Mouse (Mus musculus) stomach, embryonic 16.5 days (tissue): ENCODE results near the gene Kifap3. TPM values are rescaled to one million over a fixed set of nuclear protein-coding genes. Genes with fewer than 3 reads are reported as not detected.

ENCODE experiments used
- ATAC-seq: fragments of 200-750 bp; cut with Nextera tagmentation; 2 replicates; pipeline ENCODE4 v1.8.0; 2017; ENCODE audit warnings: moderate number of reproducible peaks, moderate TSS enrichment; ENCODE audit not compliant: insufficient read depth, low FRiP score
- H3K27ac ChIP-seq: fragments of 300-500 bp; sonication (generic); 2 replicates; pipeline ENCODE4 v1.5.1; 2014; ENCODE audit warnings: low read length
- H3K27me3 ChIP-seq: fragments of 300-500 bp; sonication (generic); 2 replicates; pipeline ENCODE4 v1.6.1; 2014; ENCODE audit warnings: low read length, control low read depth, mixed read lengths; ENCODE audit not compliant: control insufficient read depth, insufficient read depth
- H3K36me3 ChIP-seq: fragments of 300-500 bp; sonication (generic); 2 replicates; pipeline ENCODE4 v1.6.1; 2014; ENCODE audit warnings: low read length; ENCODE audit not compliant: control insufficient read depth, insufficient read depth
- H3K4me1 ChIP-seq: fragments of 300-500 bp; sonication (generic); 2 replicates; pipeline ENCODE4 v1.6.1; 2014; ENCODE audit warnings: low read length, control low read depth, mixed read lengths; ENCODE audit not compliant: control insufficient read depth, insufficient read depth
- H3K4me2 ChIP-seq: fragments of 300-500 bp; sonication (generic); 2 replicates; pipeline ENCODE4 v1.6.1; 2014; ENCODE audit warnings: low read depth, low read length, mixed read lengths
- H3K4me3 ChIP-seq: fragments of 300-500 bp; sonication (generic); replicated peaks from 2 replicates; pipeline ENCODE4 v1.5.1; 2014; ENCODE audit warnings: mild to moderate bottlenecking, low read length
- H3K9ac ChIP-seq: fragments of 300-500 bp; sonication (generic); 2 replicates; pipeline ENCODE4 v1.6.1; 2014; ENCODE audit warnings: low read length
- H3K9me3 ChIP-seq: fragments of 300-500 bp; sonication (generic); replicated peaks from 2 replicates; pipeline ENCODE4 v1.6.1; 2016; ENCODE audit warnings: low read length, control low read depth; ENCODE audit not compliant: control insufficient read depth
- WGBS: fragments of 180-500 bp; shearing (Covaris S2); extraction: QIAGEN DNeasy Blood & Tissue Kit; methylation state at CpG from one replicate; pipeline ENCODE4 v1.1.7; 2014; 5-methylcytosine and 5-hydroxymethylcytosine counted together
- polyA plus RNA-seq: library from polyadenylated mRNA; unstranded; fragments of >200 nt; fragmentation: Nextera tagmentation; extraction: Ambion mirVana; gene quantifications from 2 replicates; pipeline ENCODE4 v1.2.1, GENCODE M21; 2015

The Kifap3 gene
- polyA plus RNA-seq, 1 experiment from 2014 or later, result 27.5 TPM

GRCm38 (mm10) chr1:163929636-163930457 is 150.5 kb downstream of the Kifap3 start:
- Histone ChIP-seq H3K4me1 (peaks cover 7% of the 10 kb centered on the region), H3K9ac (peak overlapping the region; percentile 93), H3K27ac (peak overlapping the region; percentile 87; the same call in 1 of the 2 replicates), H3K27me3 (no peaks in the 10 kb centered on the region), H3K4me2 (peak overlapping the region; percentile 57), H3K36me3 (0 out of 2 replicates have a peak, but pooled peaks cover 5% of the 10 kb centered on the region), H3K4me3 (peak overlapping the region; percentile 92), H3K9me3 (no peaks in the 10 kb centered on the region)
- peak; percentile 93 for ATAC-seq
- under 1% methylated on average over 76 of the region's 77 CpGs for WGBS

GRCm38 (mm10) chr1:163930458-163930794 is 151.0 kb downstream of the Kifap3 start:
- Histone ChIP-seq H3K4me2 (peak overlapping the region; percentile 57), H3K9me3 (no peaks in the 10 kb centered on the region), H3K9ac (peak overlapping the region; percentile 93), H3K27me3 (no peaks in the 10 kb centered on the region), H3K4me1 (peaks cover 7% of the 10 kb centered on the region), H3K27ac (peak overlapping the region; percentile 87; the same call in 1 of the 2 replicates), H3K4me3 (peak overlapping the region; percentile 92), H3K36me3 (peaks cover 5% of the 10 kb centered on the region; the same call in 1 of the 2 replicates)
- 2% methylated on average over 12 of the region's 12 CpGs for WGBS
- ATAC-seq, result no peak

- no peak for ATAC-seq
- H3K36me3 ChIP-seq, result peaks cover 5% of the 10 kb centered on the region; the same call in 1 of the 2 replicates
- H3K9ac ChIP-seq, result no peak overlapping the region
- H3K9me3 ChIP-seq, result no peaks in the 10 kb centered on the region
- H3K4me1 ChIP-seq, result peaks cover 7% of the 10 kb centered on the region
- H3K27ac ChIP-seq, result no peak overlapping the region
- H3K4me2 ChIP-seq, result no peak overlapping the region
- H3K4me3 ChIP-seq, result no peak overlapping the region
- no peaks in the 10 kb centered on the region for H3K27me3 ChIP-seq
- 76% methylated on average over 8 of the region's 8 CpGs for WGBS
Observed at GRCm38 (mm10) chr1:163931801-163932200, 152.4 kb downstream of the Kifap3 start.

GRCm38 (mm10) chr1:163934591-163934990 is 155.2 kb downstream of the Kifap3 start:
- H3K27me3 ChIP-seq, result no peaks in the 10 kb centered on the region
- peaks cover 7% of the 10 kb centered on the region for H3K4me1 ChIP-seq
- no peak overlapping the region for H3K4me3 ChIP-seq
- no peak overlapping the region for H3K4me2 ChIP-seq
- H3K36me3 ChIP-seq, result peaks cover 14% of the 10 kb centered on the region
- no peaks in the 10 kb centered on the region for H3K9me3 ChIP-seq
- 72% methylated on average over 2 of the region's 2 CpGs for WGBS
- ATAC-seq, result no peak
- H3K27ac ChIP-seq, result no peak overlapping the region
- H3K9ac ChIP-seq, result no peak overlapping the region

- 53% methylated on average over 6 of the region's 6 CpGs for WGBS
Observed at GRCm38 (mm10) chr1:163942056-163942455, 162.7 kb downstream of the Kifap3 start.

GRCm38 (mm10) chr1:163953396-163953795 is 174.0 kb downstream of the Kifap3 start:
- H3K9me3 ChIP-seq, result no peaks in the 10 kb centered on the region
- no peak overlapping the region for H3K27ac ChIP-seq
- no peak overlapping the region for H3K4me2 ChIP-seq
- H3K4me1 ChIP-seq, result no peaks in the 10 kb centered on the region
- H3K27me3 ChIP-seq, result no peaks in the 10 kb centered on the region
- ATAC-seq, result no peak
- no peak overlapping the region for H3K4me3 ChIP-seq
- no peak overlapping the region for H3K9ac ChIP-seq
- WGBS, result 91% methylated on average over 2 of the region's 2 CpGs
- peaks cover 5% of the 10 kb centered on the region for H3K36me3 ChIP-seq

More at GRCm38 (mm10) chr1:163942056-163942455, 162.7 kb downstream of the Kifap3 start:
- Histone ChIP-seq H3K4me1 (no peaks in the 10 kb centered on the region), H3K27ac (no peak overlapping the region), H3K9ac (no peak overlapping the region), H3K36me3 (peaks cover 27% of the 10 kb centered on the region), H3K27me3 (no peaks in the 10 kb centered on the region), H3K4me3 (no peak overlapping the region), H3K4me2 (no peak overlapping the region), H3K9me3 (no peaks in the 10 kb centered on the region)
- ATAC-seq, result no peak

- Histone ChIP-seq H3K4me3 (no peak overlapping the region), H3K4me2 (no peak overlapping the region), H3K36me3 (peaks cover 3% of the 10 kb centered on the region; the same call in 1 of the 2 replicates), H3K9ac (no peak overlapping the region), H3K4me1 (no peaks in the 10 kb centered on the region), H3K9me3 (no peaks in the 10 kb centered on the region), H3K27me3 (no peaks in the 10 kb centered on the region), H3K27ac (no peak overlapping the region)
- ATAC-seq, result no peak
- 88% methylated on average over 3 of the region's 3 CpGs for WGBS
Observed at GRCm38 (mm10) chr1:163958036-163958435, 178.7 kb downstream of the Kifap3 start.

- Histone ChIP-seq H3K9ac (no peak overlapping the region), H3K27ac (no peak overlapping the region), H3K4me1 (no peaks in the 10 kb centered on the region), H3K27me3 (no peaks in the 10 kb centered on the region), H3K4me2 (no peak overlapping the region), H3K4me3 (no peak overlapping the region), H3K9me3 (no peaks in the 10 kb centered on the region), H3K36me3 (0 out of 2 replicates have a peak, but pooled peaks cover 9% of the 10 kb centered on the region)
- 85% methylated on average over 10 of the region's 10 CpGs for WGBS
- ATAC-seq, result no peak
Observed at GRCm38 (mm10) chr1:163964008-163964689, 184.8 kb downstream of the Kifap3 start.
